17 mouse cellular contexts compared by ENCODE assay signal in genomic region chr11:36700131-36700530, GRCm38 (mm10).
"Had no signal": no experiment of that assay in that cellular context is flagged by ENCODE, and none has a peak within 500 bp of the region (broad histone marks: within the 10 kb centered on the region; RNA-seq: fewer than 3 reads in every experiment).

No protein-coding gene starts in this region.

- H3K27me3 ChIP-seq: neural tube, embryonic 13.5 days; neural tube, embryonic 15.5 days; stomach, embryonic 15.5 days had no signal

- ATAC-seq: midbrain, embryonic 16.5 days had no signal

- H3K9me3 ChIP-seq: neural tube, embryonic 13.5 days; neural tube, embryonic 15.5 days; stomach, embryonic 15.5 days had no signal

- H3K36me3 ChIP-seq: neural tube, embryonic 13.5 days; neural tube, embryonic 15.5 days; stomach, embryonic 15.5 days had no signal

- H3K4me2 ChIP-seq: lung, embryonic 14.5 days; midbrain, embryonic 11.5 days; neural tube, embryonic 13.5 days; neural tube, embryonic 15.5 days; stomach, embryonic 15.5 days had no signal

- DNase-seq: lung, adult 18-20 months; lung, embryonic 14.5 days; lung, postnatal 10 days; lung, postnatal 4 days; midbrain, embryonic 14.5 days; retina, postnatal 1 day; right cerebral cortex, adult 18-20 months; thymus, adult 2 months; thymus, postnatal 25 days; thymus, postnatal 4 days had no signal

- H3K9ac ChIP-seq: lung, embryonic 14.5 days; neural tube, embryonic 13.5 days; neural tube, embryonic 15.5 days; stomach, embryonic 15.5 days had no signal

- H3K4me3 ChIP-seq: myocyte; neural tube, embryonic 13.5 days; neural tube, embryonic 15.5 days; stomach, embryonic 15.5 days had no signal

- H3K27ac ChIP-seq: neural tube, embryonic 13.5 days; neural tube, embryonic 15.5 days; stomach, embryonic 15.5 days; stomach, postnatal 0 days had no signal

- H3K4me1 ChIP-seq: stomach, embryonic 15.5 days had no signal
